Mouse (Mus musculus) urinary bladder, postnatal 36 days (tissue): ENCODE data around the gene Fermt2.
"Not testable (repeated sequence)": the region's sequence is repeated elsewhere in the genome, so short reads cannot be mapped to it uniquely, and the experiment has no call there.

Experiments
- DNase-seq, 2 experiments: peaks; one replicate each; pipeline ENCODE4 v3.0.0; 2022; ENCODE audit warnings: low spot score in 2 of 2, mixed read lengths in 1 of 2

Fermt2 gene

GRCm38 (mm10) chr14:45510787-45511186 lies 19.1 kb downstream of the Fermt2 start:
- DNase-seq = no peak

DNA sequence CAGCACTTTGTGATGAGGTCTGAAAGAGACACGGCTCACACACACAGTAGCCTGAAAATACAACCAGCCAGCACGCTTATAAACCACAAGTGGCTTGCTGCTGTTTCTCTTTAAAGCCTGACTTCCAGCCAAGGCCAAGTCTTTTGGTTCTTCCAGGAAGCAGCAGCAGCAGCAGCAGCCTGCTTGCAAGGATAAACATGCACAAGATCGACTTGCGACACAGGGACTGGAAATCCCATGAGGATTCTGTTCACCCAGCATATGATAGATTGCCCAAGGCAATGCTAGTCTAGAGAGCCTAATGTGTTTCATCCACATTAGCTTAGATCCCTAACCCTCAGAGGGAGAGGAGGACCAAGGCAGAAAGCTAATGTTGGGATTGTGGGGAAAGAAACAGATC lies 22.0 kb downstream of the Fermt2 start:
- peak in 1 of 2 experiments; percentile 42 for DNase-seq

GRCm38 (mm10) chr14:45507447-45507846 lies 22.5 kb downstream of the Fermt2 start:
- no peak for DNase-seq

GRCm38 (mm10) chr14:45507032-45507431 lies 22.9 kb downstream of the Fermt2 start:
- peak in 1 of 2 experiments; percentile 15 for DNase-seq

- DNase-seq = no peak
These were observed 23.8 kb downstream of the Fermt2 start for GRCm38 (mm10) chr14:45506165-45506564.

- DNase-seq = no peak
These were observed 25.4 kb downstream of the Fermt2 start for GRCm38 (mm10) chr14:45504422-45505113.

DNA sequence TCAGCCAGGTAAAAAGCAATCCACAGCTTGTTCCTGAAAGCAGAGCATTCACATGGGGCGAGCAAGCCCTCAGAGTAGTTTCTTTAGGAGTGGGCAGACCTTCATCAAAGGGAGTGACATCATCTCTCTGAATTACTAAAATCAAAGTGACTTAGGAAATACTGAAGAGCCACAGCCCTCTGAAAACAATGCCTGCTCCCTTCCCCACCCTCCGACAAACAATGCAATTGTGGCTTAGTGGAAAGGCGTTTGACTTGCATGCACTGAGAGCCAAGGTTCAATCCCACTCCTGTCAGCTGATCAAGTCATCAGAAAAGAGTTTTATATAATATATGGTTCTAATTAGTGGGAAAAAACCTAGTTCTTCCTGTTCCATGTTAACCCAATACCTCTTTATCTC lies 26.0 kb downstream of the Fermt2 start:
- no peak for DNase-seq

GRCm38 (mm10) chr14:45500052-45500451 lies 29.9 kb downstream of the Fermt2 start:
- no peak for DNase-seq

GRCm38 (mm10) chr14:45497116-45497515 lies 32.8 kb downstream of the Fermt2 start:
- DNase-seq = no peak

DNA sequence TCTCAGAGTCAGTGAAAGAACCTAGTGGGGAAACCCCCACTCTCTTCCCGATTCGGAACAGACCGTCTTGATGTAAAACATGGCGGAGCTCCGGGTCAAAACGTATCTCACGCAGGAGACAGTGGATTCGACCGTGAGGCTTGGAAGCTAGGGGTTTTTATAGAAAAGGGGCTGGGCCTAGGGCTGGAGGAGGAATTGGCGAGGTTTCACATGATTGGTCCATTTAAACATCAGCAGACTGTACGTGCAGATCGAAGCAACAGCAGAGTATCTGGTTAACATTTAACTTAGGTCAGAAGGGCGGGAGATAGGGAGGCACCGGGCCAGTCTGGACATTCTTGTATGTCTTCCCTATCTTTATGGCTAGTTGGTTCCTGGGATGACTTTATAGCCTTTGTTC lies 34.1 kb downstream of the Fermt2 start:
- not testable (repeated sequence) for DNase-seq

DNA sequence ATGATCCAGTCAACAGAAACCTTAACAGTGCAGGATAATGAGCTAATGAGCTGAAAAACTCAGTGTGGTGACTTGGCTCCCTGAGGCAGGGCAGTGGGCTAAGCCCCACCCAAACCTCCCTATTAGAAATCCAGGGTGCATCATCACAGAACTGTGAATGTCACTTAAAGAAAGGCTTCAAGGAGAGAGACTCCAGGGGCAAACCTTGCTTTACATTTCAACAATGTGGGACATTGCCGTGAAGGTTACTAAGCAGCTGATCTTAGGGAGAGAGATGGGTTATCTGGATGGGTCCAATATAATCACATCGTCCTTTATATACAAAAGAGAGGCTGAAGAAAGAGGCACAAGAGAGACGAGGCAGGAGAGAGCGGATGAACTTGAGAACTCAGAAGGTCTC lies 36.0 kb downstream of the Fermt2 start:
- no peak for DNase-seq

DNA sequence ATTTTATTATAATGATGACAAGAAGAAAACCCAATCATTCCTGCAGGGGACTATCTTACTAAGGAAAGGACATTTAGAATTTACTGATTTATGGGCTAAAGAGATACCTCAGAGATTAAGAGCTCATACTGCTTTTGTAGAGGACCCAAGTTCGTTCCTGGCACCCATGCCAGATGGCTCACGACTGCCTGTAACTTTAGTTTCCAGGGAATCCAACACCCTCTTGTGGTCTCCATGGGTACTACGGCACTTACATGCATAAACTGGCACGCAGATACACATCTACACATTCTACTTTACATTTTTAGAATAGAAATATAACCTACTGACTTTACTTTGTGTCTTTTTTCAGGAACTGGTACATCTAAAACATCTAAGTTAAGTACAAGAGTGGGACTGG lies 37.2 kb downstream of the Fermt2 start:
- DNase-seq = no peak

GRCm38 (mm10) chr14:45492038-45492437 lies 37.9 kb downstream of the Fermt2 start:
- DNase-seq = no peak

GRCm38 (mm10) chr14:45487201-45487600 lies 42.7 kb downstream of the Fermt2 start:
- DNase-seq = peak in 1 of 2 experiments; percentile 25

DNA sequence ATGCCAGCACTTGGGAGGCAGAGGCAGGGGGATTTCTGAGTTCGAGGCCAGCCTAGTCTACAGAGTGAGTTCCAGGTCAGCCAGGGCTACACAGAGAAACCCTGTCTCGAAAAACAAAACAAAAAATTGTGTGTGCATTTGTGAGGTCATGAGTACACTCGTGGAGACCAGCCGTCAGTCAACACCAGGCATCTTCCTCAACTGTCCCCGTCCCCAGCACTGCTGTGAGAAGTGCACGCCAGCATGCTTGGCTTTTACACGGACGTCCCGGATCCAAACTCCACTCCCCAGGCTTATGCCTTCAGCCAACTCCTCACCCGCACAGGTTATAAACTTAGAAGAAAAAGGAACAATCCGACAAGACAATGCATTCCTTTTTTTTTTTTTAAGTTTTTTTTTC lies 46.6 kb downstream of the Fermt2 start:
- not testable (repeated sequence) for DNase-seq

DNA sequence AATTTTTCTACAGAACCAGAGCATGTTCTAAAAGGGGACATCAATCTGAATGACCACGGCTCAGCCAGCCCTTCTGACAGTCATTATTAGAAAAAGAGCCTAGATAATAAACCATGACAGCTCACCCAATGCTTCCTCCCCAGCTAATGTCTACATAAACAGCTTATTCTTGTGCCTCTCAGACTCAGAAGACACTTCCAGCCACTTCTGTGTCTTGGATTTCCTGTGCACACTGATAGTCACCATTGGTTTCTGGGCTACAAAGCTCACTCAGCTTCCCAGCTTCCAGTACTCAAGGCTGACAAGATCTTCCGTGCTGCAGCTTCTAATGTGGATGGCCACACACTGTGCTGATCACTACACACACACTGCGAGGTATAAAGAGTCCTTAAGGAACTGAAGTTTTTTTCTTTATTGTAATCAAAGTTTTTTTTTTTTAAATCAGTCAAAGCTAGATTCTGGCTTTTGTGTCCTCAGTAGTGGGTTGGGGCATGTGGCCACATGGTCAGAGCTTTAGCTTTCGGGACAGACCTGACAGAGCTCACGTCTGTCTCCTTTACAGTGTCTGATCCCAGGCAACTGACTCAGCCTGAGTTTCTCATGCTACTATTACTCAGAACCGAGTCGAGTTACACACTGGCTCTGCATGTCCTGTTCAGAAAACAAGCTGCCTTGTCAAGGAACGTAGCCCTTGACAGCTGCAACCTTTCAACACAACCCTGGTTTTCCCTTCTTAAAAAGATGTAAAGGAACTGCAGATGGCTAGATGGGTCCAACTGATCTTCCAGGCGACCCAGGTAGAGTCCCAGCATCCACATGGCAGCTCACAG lies 50.7 kb downstream of the Fermt2 start:
- no peak for DNase-seq

- DNase-seq = no peak
These were observed 51.4 kb downstream of the Fermt2 start for GRCm38 (mm10) chr14:45478515-45478914.

DNA sequence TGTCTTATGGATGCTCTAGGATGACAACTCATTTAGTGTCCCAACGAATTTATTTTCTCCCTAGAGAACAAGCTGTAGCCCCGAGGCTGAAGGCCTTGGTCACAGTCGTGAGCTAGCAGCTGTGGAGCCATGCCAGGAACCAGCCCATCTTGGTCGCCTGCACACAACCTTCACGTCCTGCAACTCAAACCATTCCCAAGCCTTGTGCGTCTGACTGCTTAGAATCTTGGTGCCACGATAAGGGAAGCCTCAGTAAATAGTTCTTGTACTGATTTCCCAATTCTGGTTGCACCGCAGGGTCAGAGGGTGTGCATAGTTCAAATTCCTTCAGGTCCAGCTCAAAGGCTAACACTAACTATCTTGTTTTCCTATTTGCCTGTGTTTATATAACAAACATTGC lies 52.3 kb downstream of the Fermt2 start:
- peak in 1 of 2 experiments; percentile 29 for DNase-seq

DNA sequence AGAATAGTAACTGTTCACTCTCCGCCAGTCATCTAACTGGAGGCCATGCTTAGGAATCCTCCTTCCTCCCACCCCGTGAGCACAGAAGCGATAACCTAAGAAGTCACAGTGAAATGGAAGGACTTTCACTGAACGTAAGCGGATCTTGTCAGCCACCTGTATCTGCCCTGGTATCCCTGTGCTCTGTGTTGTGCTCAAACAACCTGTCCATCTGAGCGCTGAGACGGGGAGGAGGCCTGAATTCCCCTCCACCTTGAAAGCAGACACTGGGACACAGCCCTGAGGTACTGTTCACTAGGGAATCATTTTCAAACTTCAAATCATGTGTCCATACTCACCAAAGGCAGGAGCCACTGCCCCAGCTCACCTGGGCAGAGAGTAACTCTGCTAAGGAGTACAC lies 52.9 kb downstream of the Fermt2 start:
- DNase-seq = no peak

DNA sequence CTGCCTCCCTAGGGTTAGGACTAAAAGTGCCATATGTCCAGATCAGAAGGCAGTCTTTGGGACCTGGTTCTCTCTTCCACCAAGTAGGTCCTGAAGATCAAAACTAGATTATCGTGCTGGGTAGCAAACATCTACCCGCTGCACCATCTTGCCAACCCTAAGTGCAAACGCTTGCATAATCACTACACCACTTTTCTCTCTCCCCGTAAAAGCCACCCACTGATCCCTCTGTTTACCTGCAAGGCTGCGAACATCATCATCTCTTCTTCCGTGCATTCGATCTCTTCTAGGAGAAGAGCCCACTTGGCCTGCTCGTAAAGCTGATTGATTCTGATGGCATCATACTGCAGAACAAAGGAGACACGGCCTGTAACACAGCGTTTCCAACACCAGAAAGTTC lies 57.4 kb downstream of the Fermt2 start:
- no peak for DNase-seq

- DNase-seq = no peak
These were observed 60.5 kb downstream of the Fermt2 start for GRCm38 (mm10) chr14:45469446-45469845.

DNA sequence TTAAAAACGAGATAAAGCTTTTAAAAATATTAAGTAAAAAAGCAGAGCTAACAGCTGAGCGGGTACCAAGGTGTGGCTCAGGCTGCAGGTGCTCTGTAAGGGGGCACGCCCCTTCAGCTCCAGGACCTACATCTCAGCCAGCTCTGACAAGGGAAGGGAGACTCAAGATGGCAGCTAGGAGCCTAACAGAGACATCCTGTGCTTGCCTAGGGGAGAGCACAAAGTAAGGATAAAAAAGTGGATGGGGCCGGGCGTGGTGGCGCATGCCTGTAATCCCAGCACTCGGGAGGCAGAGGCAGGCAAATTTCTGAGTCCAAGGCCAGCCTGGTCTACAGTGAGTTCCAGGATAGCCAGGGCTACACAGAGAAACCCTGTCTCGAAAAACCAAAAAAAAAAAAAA lies 63.5 kb downstream of the Fermt2 start:
- DNase-seq = not testable (repeated sequence)
